Mouse (Mus musculus): ENCODE results near the gene Fbln5. TPM values are rescaled to one million over a fixed set of nuclear protein-coding genes. Genes with fewer than 3 reads are reported as not detected.
A peak's percentile ranks its signal among the peaks of the same experiment; 100 is the strongest.

The Fbln5 gene
- polyA plus RNA-seq, 1 experiment from 2014 or later, result 6.4 TPM

- WGBS, result 75% methylated on average over 5 of the region's 5 CpGs
- Histone ChIP-seq H3K4me3 (no peak overlapping the region), H3K4me1 (no peaks in the 10 kb centered on the region), H3K27me3 (no peaks in the 10 kb centered on the region), H3K4me2 (replicated peaks) (no peak overlapping the region), H3K9me3 (no peaks in the 10 kb centered on the region), H3K27ac (replicated peaks) (no peak overlapping the region), H3K9ac (replicated peaks) (no peak overlapping the region), H3K36me3 (no peaks in the 10 kb centered on the region)
- ATAC-seq (replicated peaks), result no peak
Measured at GRCm38 (mm10) chr12:101776383-101776782, 42.5 kb downstream of the Fbln5 start.

GRCm38 (mm10) chr12:101774116-101774515 is 44.7 kb downstream of the Fbln5 start:
- Histone ChIP-seq H3K4me1 (no peaks in the 10 kb centered on the region), H3K27me3 (no peaks in the 10 kb centered on the region), H3K9me3 (no peaks in the 10 kb centered on the region), H3K9ac (replicated peaks) (no peak overlapping the region), H3K27ac (replicated peaks) (no peak overlapping the region), H3K36me3 (no peaks in the 10 kb centered on the region), H3K4me2 (replicated peaks) (no peak overlapping the region), H3K4me3 (no peak overlapping the region)
- no peak for ATAC-seq (replicated peaks)
- WGBS, result 63% methylated on average over 4 of the region's 4 CpGs

- Histone ChIP-seq H3K36me3 (no peaks in the 10 kb centered on the region), H3K27ac (replicated peaks) (no peak overlapping the region), H3K27me3 (no peaks in the 10 kb centered on the region), H3K4me3 (no peak overlapping the region), H3K9me3 (no peaks in the 10 kb centered on the region), H3K9ac (replicated peaks) (no peak overlapping the region), H3K4me2 (replicated peaks) (no peak overlapping the region), H3K4me1 (no peaks in the 10 kb centered on the region)
- ATAC-seq (replicated peaks), result no peak
- WGBS, result 60% methylated on average over 3 of the region's 3 CpGs
Measured at GRCm38 (mm10) chr12:101772962-101773361, 45.9 kb downstream of the Fbln5 start.

- Histone ChIP-seq H3K4me2 (replicated peaks) (no peak overlapping the region), H3K4me1 (peaks cover 5% of the 10 kb centered on the region), H3K27ac (replicated peaks) (no peak overlapping the region), H3K36me3 (no peaks in the 10 kb centered on the region), H3K4me3 (no peak overlapping the region), H3K9me3 (no peaks in the 10 kb centered on the region), H3K27me3 (no peaks in the 10 kb centered on the region), H3K9ac (replicated peaks) (no peak overlapping the region)
- no peak for ATAC-seq (replicated peaks)
- WGBS, result 89% methylated on average over 5 of the region's 5 CpGs
Measured at GRCm38 (mm10) chr12:101770283-101771015, 48.4 kb downstream of the Fbln5 start.

GRCm38 (mm10) chr12:101767306-101768053 is 51.4 kb downstream of the Fbln5 start:
- Histone ChIP-seq H3K4me3 (no peak overlapping the region), H3K27me3 (no peaks in the 10 kb centered on the region), H3K4me1 (peaks cover 5% of the 10 kb centered on the region), H3K9ac (replicated peaks) (no peak overlapping the region), H3K36me3 (no peaks in the 10 kb centered on the region), H3K4me2 (replicated peaks) (no peak overlapping the region), H3K9me3 (no peaks in the 10 kb centered on the region), H3K27ac (replicated peaks) (no peak overlapping the region)
- ATAC-seq (replicated peaks), result no peak
- WGBS, result 62% methylated on average over 9 of the region's 9 CpGs

- Histone ChIP-seq H3K4me1 (peaks cover 5% of the 10 kb centered on the region), H3K27me3 (no peaks in the 10 kb centered on the region), H3K36me3 (no peaks in the 10 kb centered on the region), H3K9me3 (no peaks in the 10 kb centered on the region), H3K27ac (replicated peaks) (no peak overlapping the region; the same call in 1 of the 2 replicates), H3K4me2 (replicated peaks) (no peak overlapping the region), H3K9ac (replicated peaks) (no peak overlapping the region), H3K4me3 (no peak overlapping the region)
- WGBS, result 50% methylated on average over 3 of the region's 3 CpGs
- ATAC-seq (replicated peaks), result peak; percentile 77
Measured at GRCm38 (mm10) chr12:101766228-101766852, 52.5 kb downstream of the Fbln5 start.

GRCm38 (mm10) chr12:101764870-101765269 is 54.0 kb downstream of the Fbln5 start:
- Histone ChIP-seq H3K9me3 (no peaks in the 10 kb centered on the region), H3K4me2 (replicated peaks) (no peak overlapping the region), H3K27me3 (no peaks in the 10 kb centered on the region), H3K9ac (replicated peaks) (no peak overlapping the region), H3K4me3 (no peak overlapping the region), H3K27ac (replicated peaks) (no peak overlapping the region), H3K4me1 (peaks cover 5% of the 10 kb centered on the region), H3K36me3 (no peaks in the 10 kb centered on the region)
- no peak for ATAC-seq (replicated peaks)
- WGBS, result 91% methylated on average over 5 of the region's 5 CpGs

GRCm38 (mm10) chr12:101763065-101763464 is 55.8 kb downstream of the Fbln5 start:
- Histone ChIP-seq H3K4me3 (no peak overlapping the region), H3K9ac (replicated peaks) (no peak overlapping the region), H3K4me1 (peaks cover 5% of the 10 kb centered on the region), H3K36me3 (no peaks in the 10 kb centered on the region), H3K9me3 (no peaks in the 10 kb centered on the region), H3K4me2 (replicated peaks) (no peak overlapping the region), H3K27ac (replicated peaks) (no peak overlapping the region), H3K27me3 (no peaks in the 10 kb centered on the region)
- 73% methylated on average over 3 of the region's 3 CpGs for WGBS
- ATAC-seq (replicated peaks), result no peak

- H3K4me2 ChIP-seq (replicated peaks), result no peak overlapping the region
- WGBS, result 93% methylated on average over 5 of the region's 5 CpGs
- ATAC-seq (replicated peaks), result no peak
Measured at GRCm38 (mm10) chr12:101762054-101762453, 56.8 kb downstream of the Fbln5 start.

GRCm38 (mm10) chr12:101759440-101760045 is 59.3 kb downstream of the Fbln5 start:
- WGBS, result 69% methylated on average over 6 of the region's 6 CpGs
- Histone ChIP-seq H3K9me3 (no peaks in the 10 kb centered on the region), H3K4me3 (no peak overlapping the region), H3K36me3 (no peaks in the 10 kb centered on the region), H3K27ac (replicated peaks) (no peak overlapping the region), H3K4me1 (no peaks in the 10 kb centered on the region), H3K9ac (replicated peaks) (no peak overlapping the region), H3K27me3 (no peaks in the 10 kb centered on the region), H3K4me2 (replicated peaks) (no peak overlapping the region)
- no peak for ATAC-seq (replicated peaks)

More at GRCm38 (mm10) chr12:101762054-101762453, 56.8 kb downstream of the Fbln5 start:
- peaks cover 5% of the 10 kb centered on the region for H3K4me1 ChIP-seq
- H3K9me3 ChIP-seq, result no peaks in the 10 kb centered on the region
- H3K27ac ChIP-seq (replicated peaks), result no peak overlapping the region
- no peak overlapping the region for H3K4me3 ChIP-seq
- no peaks in the 10 kb centered on the region for H3K36me3 ChIP-seq
- H3K9ac ChIP-seq (replicated peaks), result no peak overlapping the region
- no peaks in the 10 kb centered on the region for H3K27me3 ChIP-seq

GRCm38 (mm10) chr12:101758698-101759097 is 60.2 kb downstream of the Fbln5 start:
- H3K4me3 ChIP-seq, result no peak overlapping the region
- no peak overlapping the region for H3K9ac ChIP-seq (replicated peaks)
- no peaks in the 10 kb centered on the region for H3K4me1 ChIP-seq
- no peaks in the 10 kb centered on the region for H3K36me3 ChIP-seq
- ATAC-seq (replicated peaks), result no peak
- no peak overlapping the region for H3K27ac ChIP-seq (replicated peaks)
- H3K9me3 ChIP-seq, result no peaks in the 10 kb centered on the region
- no peaks in the 10 kb centered on the region for H3K27me3 ChIP-seq
- no peak overlapping the region for H3K4me2 ChIP-seq (replicated peaks)

GRCm38 (mm10) chr12:101742375-101742774 is 76.5 kb downstream of the Fbln5 start:
- Histone ChIP-seq H3K27me3 (no peaks in the 10 kb centered on the region), H3K36me3 (no peaks in the 10 kb centered on the region), H3K4me2 (replicated peaks) (no peak overlapping the region), H3K4me3 (no peak overlapping the region), H3K9ac (replicated peaks) (no peak overlapping the region), H3K4me1 (no peaks in the 10 kb centered on the region), H3K27ac (replicated peaks) (no peak overlapping the region), H3K9me3 (no peaks in the 10 kb centered on the region)
- 51% methylated on average over 2 of the region's 2 CpGs for WGBS
- no peak for ATAC-seq (replicated peaks)

Measured in forebrain, embryonic 15.5 days (tissue).